Mouse (Mus musculus): Measurements from ENCODE around the gene Tnfrsf1a. TPM values are rescaled to one million over a fixed set of nuclear protein-coding genes. Genes with fewer than 3 reads are reported as not detected.

The Tnfrsf1a gene
- polyA plus RNA-seq, 1 experiment from 2014 or later = 67.6 TPM

- H3K4me3 ChIP-seq (replicated peaks) = no peak overlapping the region
- H3K36me3 ChIP-seq = no peaks in the 10 kb centered on the region
- H3K9ac ChIP-seq = no peak overlapping the region
- peaks cover 26% of the 10 kb centered on the region for H3K27me3 ChIP-seq (replicated peaks)
- peak overlapping the region; percentile 83 for H3K27ac ChIP-seq
- 36% methylated on average over 16 of the region's 16 CpGs for WGBS
- peak overlapping the region; percentile 39 for H3K4me2 ChIP-seq
- peaks cover 35% of the 10 kb centered on the region for H3K4me1 ChIP-seq
- no peaks in the 10 kb centered on the region for H3K9me3 ChIP-seq
- peak; percentile 70 for ATAC-seq (ENCODE audit: insufficient read depth, low FRiP score, low read depth)
Measured at GRCm38 (mm10) chr6:125377582-125378451, 28.7 kb downstream of the Tnfrsf1a start.

- peak overlapping the region; percentile 70; the same call in 1 of the 2 replicates for H3K27ac ChIP-seq
- peaks cover 26% of the 10 kb centered on the region for H3K27me3 ChIP-seq (replicated peaks)
- no peak for ATAC-seq (ENCODE audit: insufficient read depth, low FRiP score, low read depth)
- no peaks in the 10 kb centered on the region for H3K36me3 ChIP-seq
- WGBS = 34% methylated on average over 6 of the region's 6 CpGs
- H3K4me1 ChIP-seq = peaks cover 35% of the 10 kb centered on the region
- H3K9ac ChIP-seq = no peak overlapping the region
- H3K4me2 ChIP-seq = peak overlapping the region; percentile 39
- no peaks in the 10 kb centered on the region for H3K9me3 ChIP-seq
- no peak overlapping the region for H3K4me3 ChIP-seq (replicated peaks)
Measured at GRCm38 (mm10) chr6:125378621-125379020, 29.5 kb downstream of the Tnfrsf1a start.

GRCm38 (mm10) chr6:125379781-125380180 lies 30.6 kb downstream of the Tnfrsf1a start:
- ATAC-seq (ENCODE audit: insufficient read depth, low FRiP score, low read depth) = no peak
- peak overlapping the region; percentile 48 for H3K4me3 ChIP-seq (replicated peaks)
- H3K27me3 ChIP-seq (replicated peaks) = peaks cover 26% of the 10 kb centered on the region
- 12% methylated on average over 9 of the region's 9 CpGs for WGBS
- peaks cover 35% of the 10 kb centered on the region for H3K4me1 ChIP-seq
- H3K9me3 ChIP-seq = no peaks in the 10 kb centered on the region
- no peak overlapping the region for H3K27ac ChIP-seq
- H3K4me2 ChIP-seq = peak overlapping the region; percentile 92
- H3K9ac ChIP-seq = no peak overlapping the region; the same call in 1 of the 2 replicates
- no peaks in the 10 kb centered on the region for H3K36me3 ChIP-seq

GRCm38 (mm10) chr6:125380372-125381360 lies 31.5 kb downstream of the Tnfrsf1a start, which contains the start of gene Plekhg6:
Gene Plekhg6 (minus strand): TSS chr6:125380793.
- no peaks in the 10 kb centered on the region for H3K9me3 ChIP-seq
- H3K4me2 ChIP-seq = peak within 1 kb of the TSS; percentile 92
- H3K4me1 ChIP-seq = peaks cover 35% of the 10 kb centered on the region
- peak within 1 kb of the TSS; percentile 11; the same call in 1 of the 2 replicates for H3K9ac ChIP-seq
- 10% methylated on average over 33 of the region's 40 CpGs for WGBS
- no peak within 1 kb of the TSS for H3K27ac ChIP-seq
- H3K27me3 ChIP-seq (replicated peaks) = peaks cover 26% of the 10 kb centered on the region
- peak within 1 kb of the TSS; percentile 48 for H3K4me3 ChIP-seq (replicated peaks)
- H3K36me3 ChIP-seq = no peaks in the 10 kb centered on the region
- ATAC-seq (ENCODE audit: insufficient read depth, low FRiP score, low read depth) = peak; percentile 48

DNA sequence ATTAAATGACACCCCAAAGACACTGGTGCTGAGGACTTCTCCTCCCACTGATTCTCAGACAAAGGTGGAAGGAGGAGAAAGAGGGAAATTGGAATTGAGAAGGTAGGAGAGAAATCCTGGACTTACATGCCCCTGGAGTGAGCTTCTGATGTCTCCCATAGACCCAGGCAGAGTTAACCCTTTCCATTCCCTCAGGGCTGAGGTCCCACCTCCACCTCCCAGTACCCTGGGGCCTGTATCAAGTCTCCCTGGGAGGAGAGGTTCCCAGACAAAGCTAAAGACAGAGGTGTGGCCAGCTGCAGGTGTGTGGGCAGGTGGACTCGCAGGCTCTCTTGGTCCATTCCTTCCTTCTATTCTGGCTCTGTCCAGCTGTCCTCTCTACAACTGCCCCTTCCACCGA lies 32.9 kb downstream of the Tnfrsf1a start:
- Histone ChIP-seq H3K4me2 (no peak overlapping the region), H3K36me3 (no peaks in the 10 kb centered on the region), H3K4me1 (peaks cover 35% of the 10 kb centered on the region), H3K9ac (no peak overlapping the region), H3K27me3 (replicated peaks) (peaks cover 26% of the 10 kb centered on the region), H3K9me3 (no peaks in the 10 kb centered on the region), H3K4me3 (replicated peaks) (no peak overlapping the region), H3K27ac (no peak overlapping the region)
- ATAC-seq (ENCODE audit: insufficient read depth, low FRiP score, low read depth) = no peak
- WGBS = 64% methylated on average over 2 of the region's 2 CpGs

- no peak for ATAC-seq (ENCODE audit: insufficient read depth, low FRiP score, low read depth)
- H3K9ac ChIP-seq = no peak overlapping the region
- no peak overlapping the region for H3K4me3 ChIP-seq (replicated peaks)
- H3K27me3 ChIP-seq (replicated peaks) = peaks cover 20% of the 10 kb centered on the region
- no peaks in the 10 kb centered on the region for H3K36me3 ChIP-seq
- no peaks in the 10 kb centered on the region for H3K9me3 ChIP-seq
- no peak overlapping the region; the same call in 1 of the 2 replicates for H3K27ac ChIP-seq
- WGBS = 66% methylated on average over 11 of the region's 11 CpGs
- no peak overlapping the region for H3K4me2 ChIP-seq
- peaks cover 7% of the 10 kb centered on the region for H3K4me1 ChIP-seq
Measured at GRCm38 (mm10) chr6:125385066-125385974, 36.2 kb downstream of the Tnfrsf1a start.

GRCm38 (mm10) chr6:125386080-125386479 lies 36.9 kb downstream of the Tnfrsf1a start:
- peaks cover 12% of the 10 kb centered on the region for H3K27me3 ChIP-seq (replicated peaks)
- ATAC-seq (ENCODE audit: insufficient read depth, low FRiP score, low read depth) = no peak

GRCm38 (mm10) chr6:125389853-125390252 lies 40.7 kb downstream of the Tnfrsf1a start:
- no peak for ATAC-seq (ENCODE audit: insufficient read depth, low FRiP score, low read depth)
- H3K9me3 ChIP-seq = no peaks in the 10 kb centered on the region
- H3K4me1 ChIP-seq = no peaks in the 10 kb centered on the region
- no peak overlapping the region for H3K9ac ChIP-seq
- no peak overlapping the region for H3K27ac ChIP-seq
- H3K36me3 ChIP-seq = no peaks in the 10 kb centered on the region
- WGBS = 84% methylated on average over 5 of the region's 5 CpGs
- no peaks in the 10 kb centered on the region for H3K27me3 ChIP-seq (replicated peaks)
- no peak overlapping the region for H3K4me3 ChIP-seq (replicated peaks)
- no peak overlapping the region for H3K4me2 ChIP-seq

More at GRCm38 (mm10) chr6:125386080-125386479, 36.9 kb downstream of the Tnfrsf1a start:
- no peaks in the 10 kb centered on the region for H3K9me3 ChIP-seq
- no peaks in the 10 kb centered on the region for H3K4me1 ChIP-seq
- WGBS = 42% methylated on average over 6 of the region's 6 CpGs
- no peak overlapping the region for H3K9ac ChIP-seq
- no peak overlapping the region; the same call in 1 of the 2 replicates for H3K27ac ChIP-seq
- H3K4me2 ChIP-seq = no peak overlapping the region
- H3K36me3 ChIP-seq = no peaks in the 10 kb centered on the region
- no peak overlapping the region for H3K4me3 ChIP-seq (replicated peaks)

- H3K4me1 ChIP-seq = no peaks in the 10 kb centered on the region
- WGBS = 54% methylated on average over 14 of the region's 14 CpGs
- H3K4me3 ChIP-seq (replicated peaks) = no peak overlapping the region
- H3K9ac ChIP-seq = no peak overlapping the region
- H3K4me2 ChIP-seq = no peak overlapping the region
- no peaks in the 10 kb centered on the region for H3K36me3 ChIP-seq
- ATAC-seq (ENCODE audit: insufficient read depth, low FRiP score, low read depth) = no peak
- H3K9me3 ChIP-seq = no peaks in the 10 kb centered on the region
- no peaks in the 10 kb centered on the region for H3K27me3 ChIP-seq (replicated peaks)
- H3K27ac ChIP-seq = no peak overlapping the region
Measured at GRCm38 (mm10) chr6:125405461-125406382, 56.6 kb downstream of the Tnfrsf1a start.

GRCm38 (mm10) chr6:125407224-125407623 lies 58.1 kb downstream of the Tnfrsf1a start:
- H3K4me1 ChIP-seq = no peaks in the 10 kb centered on the region
- no peaks in the 10 kb centered on the region for H3K27me3 ChIP-seq (replicated peaks)
- no peak for ATAC-seq (ENCODE audit: insufficient read depth, low FRiP score, low read depth)
- H3K9me3 ChIP-seq = no peaks in the 10 kb centered on the region
- no peak overlapping the region for H3K27ac ChIP-seq
- H3K9ac ChIP-seq = no peak overlapping the region
- H3K4me3 ChIP-seq (replicated peaks) = no peak overlapping the region
- WGBS = 76% methylated on average over 7 of the region's 7 CpGs
- H3K36me3 ChIP-seq = no peaks in the 10 kb centered on the region
- H3K4me2 ChIP-seq = no peak overlapping the region

Measured in stomach, embryonic 15.5 days (tissue).